Mouse (Mus musculus): ENCODE data around the gene Prss35.

DNA sequence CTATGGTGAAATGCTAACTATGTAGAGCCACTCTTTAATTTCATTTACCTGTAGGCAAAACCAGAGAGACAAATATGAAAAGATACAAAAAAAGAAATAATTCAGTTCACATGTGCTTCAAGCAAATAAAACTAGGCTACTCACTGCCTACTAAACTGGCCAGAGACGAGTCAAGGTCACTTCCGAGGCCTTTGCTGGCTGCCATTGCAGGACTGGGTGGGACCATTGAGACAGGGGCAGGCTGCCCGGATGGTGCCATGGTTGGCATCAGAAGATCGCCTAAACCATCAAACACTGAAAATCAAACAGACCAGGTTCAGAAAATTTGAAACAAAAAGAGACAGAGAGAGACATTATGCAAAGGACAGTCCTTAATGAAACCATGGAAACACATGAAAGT, 38.0 kb downstream of the Prss35 start:
- TF ChIP-seq CTCF (IDR thresholded peaks at IDR 0.05; ENCODE audit: extremely low read depth, insufficient read depth, insufficient read length, insufficient replicate concordance) (no peak), POLR2A (IDR thresholded peaks at IDR 0.05; ENCODE audit: low read depth, low read length) (no peak)

Data from spleen, adult 2 months (tissue).